Mouse (Mus musculus) heart, embryonic 11.5 days (tissue): ENCODE results near the gene Bcat2. TPM values are rescaled to one million over a fixed set of nuclear protein-coding genes. Genes with fewer than 3 reads are reported as not detected.

Experiments
- ATAC-seq: fragments of 200-750 bp; cut with Nextera tagmentation; replicated peaks from 2 replicates; pipeline ENCODE4 v1.8.0; 2017; ENCODE audit warnings: moderate library complexity; ENCODE audit not compliant: insufficient number of reproducible peaks, low FRiP score, low TSS enrichment
- H3K27ac ChIP-seq: fragments of 300-500 bp; sonication (generic); 2 replicates; pipeline ENCODE4 v1.5.1; 2014; ENCODE audit warnings: mild to moderate bottlenecking, low read depth, low read length
- H3K27me3 ChIP-seq: fragments of 300-500 bp; sonication (generic); 2 replicates; pipeline ENCODE4 v1.6.1; 2014; ENCODE audit warnings: mild to moderate bottlenecking, low read length, mixed read lengths; ENCODE audit not compliant: control insufficient read depth, insufficient read depth
- H3K36me3 ChIP-seq: fragments of 300-500 bp; sonication (generic); 2 replicates; pipeline ENCODE4 v1.6.1; 2014; ENCODE audit warnings: mild to moderate bottlenecking, low read length, moderate library complexity, mixed read lengths; ENCODE audit not compliant: control insufficient read depth, insufficient read depth
- H3K4me1 ChIP-seq: fragments of 300-500 bp; sonication (generic); 2 replicates; pipeline ENCODE4 v1.6.1; 2014; ENCODE audit warnings: low read length; ENCODE audit not compliant: control insufficient read depth, insufficient read depth
- H3K4me2 ChIP-seq: fragments of 300-500 bp; sonication (generic); 2 replicates; pipeline ENCODE4 v1.6.1; 2014; ENCODE audit warnings: mild to moderate bottlenecking, moderate library complexity
- H3K4me3 ChIP-seq: fragments of 300-500 bp; sonication (generic); 2 replicates; pipeline ENCODE4 v1.5.1; 2014; ENCODE audit warnings: low read depth, low read length
- H3K9ac ChIP-seq: fragments of 300-500 bp; sonication (generic); 2 replicates; pipeline ENCODE4 v1.6.1; 2014; ENCODE audit warnings: mild to moderate bottlenecking, low read depth, low read length, moderate library complexity
- H3K9me3 ChIP-seq: fragments of 300-500 bp; sonication (generic); replicated peaks from 2 replicates; pipeline ENCODE4 v1.6.1; 2016; ENCODE audit warnings: low read length; ENCODE audit not compliant: control insufficient read depth
- WGBS: fragments of 180-500 bp; shearing (Covaris S2); extraction: QIAGEN DNeasy Blood & Tissue Kit; methylation state at CpG from one replicate; pipeline ENCODE4 v1.1.7; 2014; ENCODE audit not compliant: insufficient replicate concordance; 5-methylcytosine and 5-hydroxymethylcytosine counted together
- polyA plus RNA-seq: library from polyadenylated mRNA; unstranded; fragments of >200 nt; fragmentation: Nextera tagmentation; extraction: Ambion mirVana; gene quantifications from 2 replicates; pipeline ENCODE4 v1.2.1, GENCODE M21; 2014

Gene Bcat2
- polyA plus RNA-seq, 1 experiment from 2014 or later = 69.1 TPM

GRCm38 (mm10) chr7:45539095-45539494, 30.9 kb upstream of the Bcat2 start:
- no peak overlapping the region for H3K4me3 ChIP-seq
- no peaks in the 10 kb centered on the region for H3K36me3 ChIP-seq
- H3K4me2 ChIP-seq = no peak overlapping the region

GRCm38 (mm10) chr7:45540213-45540612, 29.7 kb upstream of the Bcat2 start:
- H3K9ac ChIP-seq = no peak overlapping the region
- WGBS = 72% methylated on average over 2 of the region's 2 CpGs

More at GRCm38 (mm10) chr7:45539095-45539494, 30.9 kb upstream of the Bcat2 start:
- H3K4me1 ChIP-seq = peaks cover 4% of the 10 kb centered on the region
- no peak overlapping the region for H3K9ac ChIP-seq
- H3K27me3 ChIP-seq = no peaks in the 10 kb centered on the region
- WGBS = 77% methylated on average over 3 of the region's 3 CpGs
- H3K9me3 ChIP-seq = no peaks in the 10 kb centered on the region
- ATAC-seq = no peak
- H3K27ac ChIP-seq = no peak overlapping the region

GRCm38 (mm10) chr7:45544525-45544924, 25.4 kb upstream of the Bcat2 start:
- Histone ChIP-seq H3K27ac (no peak overlapping the region), H3K4me2 (no peak overlapping the region), H3K36me3 (no peaks in the 10 kb centered on the region), H3K9ac (no peak overlapping the region), H3K27me3 (no peaks in the 10 kb centered on the region), H3K4me3 (no peak overlapping the region), H3K9me3 (no peaks in the 10 kb centered on the region), H3K4me1 (no peaks in the 10 kb centered on the region)
- 77% methylated on average over 1 of the region's 1 CpGs for WGBS
- no peak for ATAC-seq

More at GRCm38 (mm10) chr7:45540213-45540612, 29.7 kb upstream of the Bcat2 start:
- H3K4me3 ChIP-seq = no peak overlapping the region
- H3K4me1 ChIP-seq = peaks cover 4% of the 10 kb centered on the region
- ATAC-seq = no peak
- H3K36me3 ChIP-seq = no peaks in the 10 kb centered on the region
- no peaks in the 10 kb centered on the region for H3K27me3 ChIP-seq
- no peak overlapping the region for H3K27ac ChIP-seq
- no peaks in the 10 kb centered on the region for H3K9me3 ChIP-seq
- no peak overlapping the region for H3K4me2 ChIP-seq

- no peaks in the 10 kb centered on the region for H3K36me3 ChIP-seq
- no peak overlapping the region for H3K27ac ChIP-seq
- H3K4me3 ChIP-seq = no peak overlapping the region
- no peak overlapping the region for H3K9ac ChIP-seq
- H3K4me2 ChIP-seq = no peak overlapping the region
- no peaks in the 10 kb centered on the region for H3K4me1 ChIP-seq
- WGBS = 89% methylated on average over 16 of the region's 16 CpGs
- ATAC-seq = no peak
- H3K27me3 ChIP-seq = no peaks in the 10 kb centered on the region
- H3K9me3 ChIP-seq = no peaks in the 10 kb centered on the region
Measured at GRCm38 (mm10) chr7:45549641-45550436, 20.1 kb upstream of the Bcat2 start.

- Histone ChIP-seq H3K9me3 (no peaks in the 10 kb centered on the region), H3K4me3 (no peak overlapping the region), H3K27me3 (no peaks in the 10 kb centered on the region), H3K36me3 (no peaks in the 10 kb centered on the region), H3K9ac (no peak overlapping the region), H3K4me1 (no peaks in the 10 kb centered on the region), H3K27ac (no peak overlapping the region), H3K4me2 (no peak overlapping the region)
- WGBS = 72% methylated on average over 11 of the region's 11 CpGs
- no peak for ATAC-seq
Measured at GRCm38 (mm10) chr7:45550821-45551511, 19.0 kb upstream of the Bcat2 start.

GRCm38 (mm10) chr7:45551512-45551883, 18.5 kb upstream of the Bcat2 start:
- 75% methylated on average over 8 of the region's 8 CpGs for WGBS

GRCm38 (mm10) chr7:45553519-45553918, 16.4 kb upstream of the Bcat2 start:
- Histone ChIP-seq H3K27me3 (no peaks in the 10 kb centered on the region), H3K36me3 (no peaks in the 10 kb centered on the region), H3K9ac (no peak overlapping the region), H3K4me3 (no peak overlapping the region), H3K4me1 (no peaks in the 10 kb centered on the region), H3K4me2 (no peak overlapping the region), H3K27ac (no peak overlapping the region), H3K9me3 (no peaks in the 10 kb centered on the region)
- 56% methylated on average over 8 of the region's 8 CpGs for WGBS
- ATAC-seq = no peak

More at GRCm38 (mm10) chr7:45551512-45551883, 18.5 kb upstream of the Bcat2 start:
- Histone ChIP-seq H3K9ac (no peak overlapping the region), H3K27ac (no peak overlapping the region), H3K4me3 (no peak overlapping the region), H3K36me3 (no peaks in the 10 kb centered on the region), H3K4me1 (no peaks in the 10 kb centered on the region), H3K9me3 (no peaks in the 10 kb centered on the region), H3K4me2 (no peak overlapping the region), H3K27me3 (no peaks in the 10 kb centered on the region)
- no peak for ATAC-seq

GRCm38 (mm10) chr7:45553990-45554389, 16.0 kb upstream of the Bcat2 start:
- H3K4me1 ChIP-seq = no peaks in the 10 kb centered on the region
- no peak overlapping the region for H3K9ac ChIP-seq
- no peak overlapping the region for H3K4me3 ChIP-seq
- no peak overlapping the region for H3K27ac ChIP-seq
- H3K36me3 ChIP-seq = no peaks in the 10 kb centered on the region
- no peaks in the 10 kb centered on the region for H3K9me3 ChIP-seq
- no peak overlapping the region for H3K4me2 ChIP-seq
- no peak for ATAC-seq
- WGBS = 79% methylated on average over 2 of the region's 2 CpGs
- no peaks in the 10 kb centered on the region for H3K27me3 ChIP-seq
